Mouse (Mus musculus) right cerebral cortex, adult 2 months (tissue): ENCODE measurements at regions not wholly inside any gene's neighbourhood (a gene's known extent, or its start where the extent isn't known, plus 50 kb on each side); places are given as distances from the start of the nearest gene placed in this dataset.

Source experiments
- DNase-seq, 2 experiments: peaks; one replicate each; pipeline ENCODE4 v3.0.0; 2021 to 2022; ENCODE audit warnings: low spot score in 2 of 2

DNA sequence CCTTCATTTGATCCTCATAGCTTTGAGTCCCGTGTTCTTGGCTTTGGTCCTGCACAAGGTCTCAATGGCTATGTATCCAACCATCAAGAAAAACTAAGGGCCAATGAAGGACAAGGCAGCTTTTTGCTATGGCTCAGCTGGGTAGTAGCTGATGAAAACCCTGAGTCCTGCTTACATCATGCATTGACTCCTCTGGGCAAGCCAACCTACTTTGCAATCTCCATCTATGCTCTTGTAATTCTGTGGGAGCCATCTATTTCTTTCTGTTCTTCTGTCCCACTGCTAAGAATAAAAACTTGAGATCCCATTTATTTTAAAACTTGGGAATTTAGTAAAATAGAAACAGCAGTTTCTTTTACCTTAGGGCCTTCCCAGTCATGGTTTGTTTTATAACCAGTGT, 391.0 kb upstream of the Lmcd1 start:
- no peak for DNase-seq

DNA sequence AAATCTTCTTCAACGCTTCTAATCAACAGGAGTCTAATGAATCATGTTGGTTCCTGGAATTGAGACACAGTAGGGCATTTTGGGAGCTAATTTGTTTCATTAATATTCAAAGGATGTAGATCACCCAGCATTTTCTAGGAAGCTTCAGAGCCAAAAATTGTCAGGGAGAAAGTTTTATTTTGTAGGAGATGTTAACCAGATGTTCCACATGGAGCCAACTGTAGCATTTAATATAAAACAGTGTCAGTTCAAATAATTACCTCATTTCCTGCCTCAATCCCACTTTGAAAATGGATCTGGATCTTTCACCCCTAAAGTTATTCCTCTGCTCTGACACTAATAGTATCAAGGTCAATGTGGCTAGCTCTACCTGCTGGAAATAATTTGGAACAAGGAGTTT, 389.6 kb upstream of the Lmcd1 start:
- DNase-seq, result no peak

DNA sequence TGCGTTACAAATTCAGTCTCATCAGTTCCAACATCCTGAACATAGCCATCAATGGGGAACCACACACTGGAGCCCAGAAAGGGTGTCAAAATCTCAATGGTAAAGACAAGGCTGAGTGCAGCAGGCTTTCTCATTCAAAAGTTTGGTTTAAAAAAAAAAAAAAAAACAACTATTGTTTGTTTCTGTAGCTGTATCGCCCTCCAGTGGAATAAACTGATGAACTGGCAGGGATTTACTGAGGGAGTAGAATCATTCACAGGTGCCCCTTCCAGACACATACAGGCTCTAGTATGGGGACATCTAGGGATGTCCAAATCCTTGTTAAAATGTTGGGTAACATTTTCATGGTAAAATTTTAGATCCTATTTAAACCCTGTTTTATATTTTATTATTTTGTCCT, 361.6 kb upstream of the Lmcd1 start:
- peak in 1 of 2 experiments; percentile 12 for DNase-seq

DNA sequence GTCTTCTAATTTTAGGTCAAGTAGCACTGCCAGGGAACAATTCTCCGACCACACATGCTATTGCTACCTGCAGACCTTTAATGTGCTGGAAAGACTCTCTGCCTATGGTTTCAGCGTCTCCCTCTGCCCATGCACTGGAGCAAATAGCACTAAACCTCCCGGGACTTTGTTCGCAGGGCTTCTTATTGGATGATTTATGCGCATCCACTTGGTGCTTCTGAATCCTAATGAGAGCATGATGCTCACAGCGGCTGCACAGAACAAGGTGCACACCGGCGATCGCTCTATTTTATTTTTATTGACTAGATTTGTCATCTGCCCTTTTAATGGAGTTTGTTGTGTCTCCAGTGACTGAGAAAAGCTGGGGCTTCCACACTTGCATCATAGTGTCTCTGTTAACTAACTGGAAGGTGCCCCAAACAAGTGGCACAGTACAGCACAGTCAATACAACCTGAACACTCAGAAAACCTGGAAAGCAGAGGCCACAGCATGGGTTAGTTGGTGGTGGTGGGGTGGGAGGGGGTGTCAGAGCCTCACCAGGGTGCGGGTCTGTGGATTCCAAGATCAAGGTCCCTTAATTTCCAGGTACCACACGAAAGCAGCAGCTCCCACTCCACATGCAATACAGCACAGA, 359.7 kb upstream of the Lmcd1 start:
- DNase-seq, result no peak

DNA sequence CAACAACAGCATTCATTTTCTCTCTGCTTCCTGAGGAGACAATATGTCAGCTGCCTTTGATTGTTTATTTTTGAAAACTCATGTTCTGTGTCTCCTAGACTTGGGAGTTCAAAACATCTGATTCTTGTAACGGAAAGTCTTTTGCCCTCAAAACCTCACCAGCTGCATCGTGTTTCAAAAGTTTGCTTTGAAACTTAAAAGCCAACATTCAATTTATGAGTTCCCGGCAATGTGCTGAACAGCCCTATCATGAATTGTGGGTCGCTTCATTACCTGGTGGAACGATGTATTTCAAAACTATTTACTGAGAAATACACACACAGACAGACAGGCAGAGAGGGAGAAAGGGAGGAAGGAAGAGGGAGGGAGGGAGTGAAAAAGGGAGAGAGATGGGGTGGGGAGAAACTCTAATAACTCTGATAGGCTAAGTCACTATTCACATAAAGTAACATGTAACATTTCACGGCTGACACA, 356.3 kb upstream of the Lmcd1 start:
- DNase-seq, result no peak

DNA sequence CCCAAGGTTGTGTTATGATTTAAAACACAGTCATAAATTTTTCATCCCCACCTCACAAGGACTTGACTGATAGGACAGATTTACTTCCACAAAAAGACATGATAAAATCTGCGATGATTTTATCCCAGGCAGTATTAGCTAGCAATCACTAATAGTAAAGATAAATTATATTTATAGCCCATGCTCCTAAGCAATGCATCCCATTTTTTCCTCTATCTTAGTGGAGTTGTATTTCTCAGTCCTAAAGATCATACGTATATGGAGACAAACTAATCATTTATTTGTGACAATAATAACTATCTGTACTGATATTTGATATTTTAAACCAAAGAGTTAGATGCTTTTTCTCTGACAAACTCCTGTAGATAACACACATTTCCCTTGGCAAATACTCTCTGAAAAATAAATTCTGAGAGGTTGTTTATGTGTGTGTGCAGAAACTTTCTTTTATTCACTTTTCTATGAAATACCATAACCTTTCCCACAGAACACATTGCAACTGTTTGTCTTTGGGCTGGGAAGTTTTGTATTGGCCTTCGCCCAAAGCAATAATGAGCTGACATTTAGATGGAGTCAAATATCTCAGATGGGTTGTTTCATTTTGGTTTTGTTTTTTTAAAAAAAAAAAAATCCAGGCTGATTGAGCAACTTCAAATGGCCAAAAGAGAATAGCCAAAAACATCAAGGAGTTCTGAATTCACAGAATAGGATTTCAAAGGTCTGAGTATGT, 355.5 kb upstream of the Lmcd1 start:
- DNase-seq, result no peak

DNA sequence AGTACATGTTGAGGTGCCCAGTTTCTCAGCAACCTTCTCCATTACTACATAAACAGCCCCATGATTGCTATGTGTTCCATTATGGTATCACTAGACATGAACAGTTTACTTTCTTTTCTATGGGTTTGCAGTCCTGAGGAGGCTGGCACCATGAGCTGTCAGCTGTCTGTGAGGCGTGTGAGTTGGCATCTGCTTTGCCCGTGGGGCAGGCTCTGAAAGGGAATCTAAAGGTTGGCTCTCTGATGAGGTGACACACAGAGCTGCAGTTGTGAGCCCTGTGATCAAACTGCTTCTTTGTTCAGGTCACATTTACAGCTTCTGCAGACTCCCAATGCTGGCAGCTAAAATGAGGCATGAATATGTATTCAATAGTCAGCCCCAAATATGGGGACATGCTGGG, 341.0 kb upstream of the Lmcd1 start:
- no peak for DNase-seq

DNA sequence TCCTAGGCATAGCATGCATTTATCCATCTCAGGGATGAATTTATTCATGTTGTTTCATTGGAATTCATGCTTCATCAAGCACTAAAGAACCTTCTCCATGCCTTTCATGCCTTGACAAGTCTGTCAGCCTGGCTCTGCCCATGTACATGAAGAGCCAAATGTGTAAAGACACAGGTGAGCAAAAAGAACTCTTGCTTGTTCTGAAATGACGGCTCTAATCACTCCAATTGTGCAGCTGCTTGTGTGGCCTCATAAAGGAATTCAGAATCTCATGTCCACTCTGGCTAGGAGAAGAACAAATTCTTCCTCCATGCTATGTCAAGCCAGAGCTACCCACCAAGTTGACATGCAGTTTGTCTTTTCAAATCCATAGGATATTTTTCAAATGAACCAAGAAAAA, 319.2 kb upstream of the Lmcd1 start:
- DNase-seq, result no peak

DNA sequence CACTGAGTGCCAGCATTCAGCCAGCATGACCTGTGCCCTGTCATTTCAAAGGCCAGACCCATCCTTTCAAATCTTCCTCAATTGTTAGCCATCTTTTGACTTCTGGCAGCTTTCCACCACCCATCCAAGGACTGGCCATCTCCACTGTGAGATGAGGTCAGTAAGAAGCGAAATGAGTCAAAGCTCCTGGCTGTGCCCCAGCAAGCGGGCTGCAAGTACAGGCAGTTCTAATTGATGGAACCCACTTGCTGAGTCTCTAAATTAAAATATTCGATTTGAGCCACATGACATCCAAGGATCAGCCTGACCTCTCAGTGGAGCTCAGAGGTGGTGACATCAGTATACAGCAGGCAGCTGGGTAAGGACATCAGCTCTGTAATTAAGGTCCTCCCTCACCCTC, 307.8 kb upstream of the Lmcd1 start:
- DNase-seq, result no peak

DNA sequence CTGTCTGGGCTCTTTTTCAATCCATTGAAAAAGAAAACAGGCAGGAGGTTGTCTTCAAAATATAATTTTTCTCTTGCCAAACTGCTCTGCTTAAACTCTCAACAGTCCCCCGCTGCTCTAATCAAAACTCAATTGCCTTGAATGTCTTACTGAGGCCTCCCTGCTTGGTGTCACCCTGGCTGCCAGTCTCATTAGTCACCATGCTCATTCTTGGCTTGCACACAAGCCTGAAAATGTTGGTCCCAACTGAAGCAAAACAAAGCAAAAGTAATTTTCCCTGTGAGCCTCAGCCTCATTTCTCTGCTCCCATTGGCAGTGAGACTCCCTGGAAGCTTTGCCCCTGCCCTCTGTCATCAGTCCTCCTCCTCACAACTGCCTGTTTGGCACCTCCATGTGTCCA, 288.1 kb upstream of the Lmcd1 start:
- DNase-seq, result no peak

DNA sequence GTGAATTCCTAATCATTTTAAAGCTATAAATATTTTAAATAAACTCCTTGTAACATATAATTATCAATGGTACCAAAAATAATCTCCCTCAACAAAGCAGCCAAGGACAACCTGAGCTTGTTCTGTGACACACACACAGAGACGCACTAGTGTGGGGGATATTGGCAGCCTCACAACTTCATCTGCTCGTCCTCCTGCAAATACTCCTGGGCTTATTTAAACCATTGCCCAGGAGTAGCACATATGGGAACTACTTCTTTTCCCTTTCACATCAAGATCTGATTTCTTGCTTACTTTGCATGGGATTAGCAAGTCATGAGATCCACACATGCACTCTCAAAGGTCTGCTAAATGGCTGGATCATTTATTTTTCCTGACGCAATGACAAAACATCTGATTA, 277.7 kb upstream of the Lmcd1 start:
- DNase-seq, result no peak

DNA sequence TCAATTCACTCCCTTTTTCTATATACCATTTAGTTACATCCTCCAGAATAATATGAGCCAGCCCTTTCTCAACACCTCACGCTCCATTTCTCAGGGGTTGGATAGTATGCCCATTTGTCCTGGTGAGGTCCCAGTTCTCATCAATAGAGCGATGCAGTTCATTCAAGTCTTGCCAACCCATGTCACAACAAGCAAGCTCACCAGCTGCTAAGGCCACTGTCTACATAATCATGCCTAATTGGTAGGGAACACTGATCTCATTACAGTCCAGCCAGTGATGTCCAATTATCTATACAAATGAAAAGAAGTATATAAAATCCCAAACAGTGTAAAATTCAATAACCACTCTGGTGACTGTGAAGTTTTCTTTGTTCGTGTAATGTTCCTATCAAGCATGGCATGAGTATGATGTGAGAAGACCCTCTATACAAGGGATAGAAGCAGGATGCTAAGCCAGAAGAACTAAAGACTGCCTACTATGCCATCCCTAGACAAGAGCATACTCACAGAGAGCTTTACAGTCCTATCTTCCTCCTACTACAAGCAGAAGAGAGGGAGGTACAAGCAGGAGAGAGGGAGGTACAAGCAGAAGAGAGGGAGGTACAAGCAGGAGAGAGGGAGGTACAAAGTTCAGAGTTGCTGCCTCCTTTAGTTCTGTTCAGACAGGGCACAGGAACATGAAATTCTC, 269.6 kb upstream of the Lmcd1 start:
- no peak for DNase-seq

DNA sequence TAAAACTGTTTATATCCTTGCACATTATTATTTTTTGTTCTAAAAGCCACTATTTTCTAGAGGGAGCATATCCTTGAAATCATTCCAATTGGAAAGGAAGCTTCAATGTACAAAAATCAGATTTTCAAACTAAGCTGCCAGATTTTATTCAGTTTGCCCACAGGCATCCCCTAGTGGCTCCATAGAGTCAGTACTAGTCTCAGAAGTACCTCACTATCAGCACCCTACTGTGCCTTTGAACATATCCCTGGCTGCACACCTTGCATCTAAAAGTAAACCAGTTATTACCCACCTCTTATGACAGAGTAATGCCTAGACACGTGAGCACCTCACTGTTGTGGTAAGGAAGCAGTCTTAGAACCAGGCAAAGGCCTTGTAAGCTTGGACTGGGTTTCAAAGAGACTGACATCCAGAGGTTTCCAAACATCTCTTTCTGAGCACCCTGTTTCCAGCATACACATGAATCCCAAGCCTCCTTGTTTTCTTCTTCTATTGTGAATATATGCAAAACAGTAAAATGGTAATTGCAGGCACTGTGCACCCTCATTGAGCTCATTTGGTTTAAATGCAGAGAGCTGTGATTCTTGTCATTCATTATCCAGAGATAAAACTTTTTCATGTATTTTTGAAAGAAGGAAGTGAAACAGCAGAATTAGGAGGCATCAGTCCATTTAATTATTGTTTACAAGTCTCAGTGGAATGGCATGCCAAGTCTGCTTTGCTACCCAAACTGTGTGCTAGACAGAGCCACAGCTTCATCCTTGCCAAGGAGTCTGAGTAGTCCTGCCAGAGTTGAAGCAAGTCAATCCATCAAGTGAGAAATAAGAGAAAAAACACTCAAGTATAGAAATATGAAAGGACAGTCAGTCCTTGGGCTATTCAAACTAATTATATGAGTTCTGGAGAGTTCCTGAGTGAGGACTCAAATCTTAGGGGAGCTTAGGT, 247.0 kb upstream of the Lmcd1 start:
- peak in 1 of 2 experiments; percentile 10 for DNase-seq

DNA sequence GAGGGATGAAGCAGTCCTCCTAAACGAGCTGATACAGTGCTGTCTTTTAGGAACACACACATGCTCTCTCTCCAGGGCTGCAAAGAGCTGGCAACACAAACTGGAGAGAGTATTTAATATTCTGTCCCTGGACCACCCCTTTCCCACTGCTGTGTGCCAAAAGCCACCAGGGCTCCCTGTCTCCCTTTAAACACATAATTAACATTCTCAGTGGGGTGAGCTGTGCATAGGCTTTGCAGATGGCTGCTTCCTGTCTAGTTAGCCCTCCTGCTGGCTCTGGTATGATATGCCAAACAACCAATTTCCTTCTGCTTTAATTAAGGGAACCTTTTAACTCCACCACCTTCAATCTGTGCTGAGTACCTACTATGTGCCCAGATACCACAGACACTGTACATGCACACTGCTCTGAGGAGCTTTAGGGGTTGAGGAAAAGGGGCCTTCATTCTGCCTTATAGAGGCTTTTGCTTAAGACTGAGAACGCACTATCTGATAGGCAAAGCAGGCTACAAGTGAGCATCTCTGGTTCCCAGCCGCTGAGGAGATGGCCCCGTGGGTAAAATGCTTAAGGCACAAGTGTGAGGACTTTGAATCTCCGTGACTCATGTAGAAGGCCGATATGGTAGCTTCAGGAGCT, 222.9 kb upstream of the Lmcd1 start:
- DNase-seq, result no peak

DNA sequence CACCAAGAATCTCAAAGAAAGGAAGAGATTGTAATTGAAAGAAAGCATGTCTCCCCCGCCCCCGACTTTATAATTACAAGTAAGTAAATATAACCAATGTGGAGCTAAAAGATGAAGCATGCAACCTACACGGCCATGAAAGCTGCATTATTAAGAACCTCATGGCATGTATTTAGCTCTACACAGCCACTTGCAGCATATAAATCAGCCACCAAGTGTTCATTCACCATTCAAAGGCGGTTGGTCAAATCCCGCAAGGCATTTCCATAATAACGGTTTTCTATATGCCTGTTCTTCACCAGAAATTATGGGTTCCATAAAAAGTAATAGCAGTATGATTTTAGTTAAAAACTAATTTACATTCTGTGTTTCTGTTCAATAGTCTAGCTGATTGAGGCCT, 221.4 kb upstream of the Lmcd1 start:
- no peak for DNase-seq

DNA sequence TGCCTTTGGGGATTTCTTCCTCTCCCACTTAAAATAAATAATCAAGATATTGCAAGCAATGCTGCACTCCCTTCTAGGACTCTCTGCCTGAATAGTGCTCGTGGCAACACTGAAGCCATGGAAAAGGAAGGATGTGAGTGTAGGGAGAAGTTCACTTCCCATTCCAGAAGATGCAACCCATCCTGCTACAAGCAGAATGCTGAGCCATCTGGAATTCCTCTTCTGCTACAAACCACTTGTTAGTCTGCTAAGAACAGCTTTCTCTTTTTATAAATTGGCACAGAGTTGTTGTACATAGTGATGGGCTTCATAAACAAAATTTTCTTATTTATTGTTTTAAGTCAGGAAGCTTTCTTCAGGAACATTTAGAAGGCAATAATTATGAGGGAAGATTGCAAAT, 215.7 kb upstream of the Lmcd1 start:
- DNase-seq, result no peak

DNA sequence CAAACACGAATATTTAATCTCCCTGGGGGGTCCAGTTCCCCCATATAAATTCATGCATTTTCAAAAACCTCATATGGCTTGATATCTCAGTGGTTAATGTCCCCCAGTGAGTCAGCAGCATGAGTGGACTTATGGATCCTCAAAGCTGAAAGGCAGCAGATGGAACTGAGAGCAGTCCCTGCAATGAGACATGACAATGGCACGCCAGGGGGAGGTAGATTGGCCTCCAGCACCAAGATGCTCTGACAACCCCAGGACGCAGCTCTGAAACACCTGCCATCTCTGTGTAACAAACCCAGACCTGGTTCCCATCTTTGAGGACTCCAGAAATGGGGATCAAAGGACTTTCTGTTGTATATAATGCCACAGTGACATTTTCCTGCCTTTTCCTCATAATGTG, 210.6 kb upstream of the Lmcd1 start:
- DNase-seq, result no peak

DNA sequence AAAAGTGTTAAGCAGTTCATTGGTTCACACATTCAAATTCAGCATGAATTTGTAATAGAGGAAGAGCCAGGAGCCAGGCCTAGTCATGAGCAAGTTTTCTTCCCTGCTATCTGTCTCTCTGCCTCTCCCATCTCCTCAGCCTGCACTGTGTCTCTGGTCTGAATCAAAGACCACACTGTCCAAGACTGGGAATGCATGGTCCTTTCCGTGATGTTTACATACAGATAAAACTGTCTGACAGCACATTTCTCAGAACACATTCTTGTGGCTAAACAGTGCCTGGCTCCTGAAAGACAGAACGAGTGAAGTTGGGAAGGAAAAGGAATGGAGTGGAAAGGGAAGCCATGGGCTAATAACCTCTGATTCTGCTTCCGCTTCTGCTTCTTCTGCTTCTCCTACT, 183.0 kb upstream of the Lmcd1 start:
- DNase-seq, result no peak

DNA sequence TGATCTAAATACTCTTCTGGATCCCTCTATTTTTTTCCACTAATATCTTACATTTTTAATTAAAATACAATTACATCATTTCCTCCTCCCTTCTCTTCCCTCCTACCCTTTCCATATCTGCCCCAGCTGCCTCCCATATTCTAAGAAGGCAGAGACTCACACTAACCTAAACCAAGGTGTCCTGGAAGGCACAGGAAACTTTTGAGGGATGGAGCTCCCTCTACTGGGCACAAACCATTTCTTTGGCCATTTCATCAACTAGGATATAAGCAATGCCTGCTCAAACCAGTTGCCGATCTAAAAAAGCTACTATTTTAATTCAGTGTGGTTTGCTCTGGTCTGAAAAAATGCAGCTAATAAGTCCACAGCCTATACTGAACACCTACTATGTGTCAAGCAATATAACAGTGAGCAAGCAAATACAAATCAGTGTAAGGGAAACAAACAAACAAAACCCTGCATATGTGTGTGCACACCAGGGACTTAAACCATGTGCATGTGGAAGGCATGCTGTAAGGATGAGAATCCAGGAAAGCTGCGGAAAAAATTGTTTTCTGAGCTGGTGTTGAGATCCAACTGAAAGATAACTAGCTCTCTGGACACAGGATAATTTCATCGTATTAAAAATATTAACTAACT, 182.3 kb upstream of the Lmcd1 start:
- peak; percentile 80 to 85 for DNase-seq

DNA sequence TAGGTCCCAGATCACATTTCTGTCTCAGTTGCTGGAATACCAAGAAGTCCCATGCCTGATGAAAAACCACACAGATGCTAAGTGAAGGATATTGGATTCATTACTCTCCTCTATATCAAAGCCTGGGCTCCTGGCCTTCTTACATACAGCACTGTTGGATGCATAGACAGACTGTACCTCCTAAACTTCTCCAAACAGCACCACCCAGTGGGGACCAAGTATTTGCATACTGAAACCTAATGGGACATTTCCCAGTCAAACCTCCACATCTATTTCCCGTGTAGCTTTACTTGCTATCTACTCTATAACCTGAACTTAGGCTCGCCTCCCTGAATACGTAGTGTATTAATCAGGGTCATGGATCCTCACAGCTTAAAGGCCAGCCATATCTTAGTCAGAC, 180.3 kb upstream of the Lmcd1 start:
- peak in 1 of 2 experiments; percentile 23 for DNase-seq

DNA sequence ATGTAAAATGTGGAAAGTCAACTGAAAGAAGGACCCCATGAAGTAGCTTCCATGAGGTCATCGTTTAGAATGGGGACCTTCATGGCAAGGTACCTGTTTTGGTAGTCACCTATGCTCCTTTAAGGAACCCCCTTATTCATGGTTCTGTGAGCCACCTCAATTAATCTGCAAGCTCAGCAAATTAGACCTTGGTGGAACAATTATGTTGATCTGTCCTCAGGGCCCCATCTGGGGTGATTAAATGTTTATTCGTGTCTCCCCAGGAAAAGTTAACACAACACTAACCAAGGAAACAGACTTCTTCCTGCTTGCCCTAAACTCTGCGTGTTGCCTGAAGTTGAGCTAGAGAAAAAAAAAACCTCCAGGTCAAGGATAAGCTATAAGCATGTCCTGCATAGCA, 175.9 kb upstream of the Lmcd1 start:
- DNase-seq, result no peak
